Mouse (Mus musculus) cerebellum, adult 8-10 months (tissue): Measurements from ENCODE around the gene Ints6l.

Experiments used
- DNase-seq: peaks from one replicate; pipeline ENCODE4 v3.0.0; 2022

Ints6l gene

GRCm38 (mm10) chrX:56531266-56531665 is 76.6 kb downstream of the Ints6l start:
- peak; percentile 61 for DNase-seq

GRCm38 (mm10) chrX:56537162-56537561 is 82.5 kb downstream of the Ints6l start:
- DNase-seq: no peak

- no peak for DNase-seq
Observed at GRCm38 (mm10) chrX:56549506-56549905, 94.8 kb downstream of the Ints6l start, which contains the start of gene Gm648. Gm648 (minus strand) TSS chrX:56549606.

GRCm38 (mm10) chrX:56553584-56553983 is 98.9 kb downstream of the Ints6l start:
- DNase-seq: no peak
